ENCODE assay signal across 8 mouse cellular contexts in the genomic region with DNA sequence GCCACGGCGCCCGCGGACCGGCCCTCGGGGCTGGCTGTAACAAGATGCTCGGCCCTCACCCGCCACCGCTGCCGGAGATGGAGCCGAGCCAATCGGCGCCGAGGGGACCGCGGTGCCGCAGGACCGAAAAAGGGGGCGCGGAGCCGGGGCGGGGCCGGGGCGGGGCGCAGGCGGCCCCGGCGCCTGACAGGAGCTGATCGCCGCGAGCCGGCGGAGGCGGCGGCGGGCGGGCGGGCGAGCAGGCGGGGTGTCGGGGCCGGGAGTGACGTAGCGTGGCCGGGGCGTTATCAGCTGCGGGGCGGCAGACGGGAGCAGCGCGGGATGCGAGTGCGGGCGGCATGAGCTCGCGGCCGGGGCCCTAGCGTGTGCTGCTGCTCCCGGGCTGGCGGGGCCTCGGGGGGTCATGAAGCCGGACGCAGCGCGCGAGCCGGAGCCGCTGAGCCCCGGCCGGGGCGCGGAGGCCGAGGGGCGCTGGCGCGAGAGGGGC. TPM values are rescaled to one million over a fixed set of nuclear protein-coding genes. Genes with fewer than 3 reads are reported as not detected.
DNase-seq lines count a peak whose midpoint lies in the region; ATAC-seq lines count a peak whose summit lies in the region.

Dact1 (plus strand) TSS at position 304 of the 487 bp plus-strand sequence.

- H3K27ac ChIP-seq in hindbrain, embryonic 14.5 days: peak within 1 kb of the TSS; percentile 93

- peak within 1 kb of the TSS; percentile 96 for H3K9ac ChIP-seq in hindbrain, embryonic 14.5 days

- H3K4me3 ChIP-seq in hindbrain, embryonic 14.5 days (replicated peaks; ENCODE audit: low read length): peak within 1 kb of the TSS; percentile 97

- ATAC-seq in hindbrain, embryonic 14.5 days (ENCODE audit: low FRiP score): peak; percentile 89
- ATAC-seq in megakaryocyte, adult 5-6 weeks (ENCODE audit: poor library complexity, severe bottlenecking): peak; percentile 59; the same call in 1 of the 2 replicates

- peaks cover 20% of the 10 kb centered on the region for H3K36me3 ChIP-seq in hindbrain, embryonic 14.5 days (replicated peaks; ENCODE audit: control insufficient read depth, insufficient read depth)

- no peaks in the 10 kb centered on the region for H3K9me3 ChIP-seq in hindbrain, embryonic 14.5 days (ENCODE audit: control insufficient read depth, low read length)

- H3K27me3 ChIP-seq in hindbrain, embryonic 14.5 days (ENCODE audit: control insufficient read depth, insufficient read depth, low read length): no peaks in the 10 kb centered on the region

- H3K4me2 ChIP-seq in hindbrain, embryonic 14.5 days (replicated peaks): peak within 1 kb of the TSS; percentile 52

- 0 out of 2 replicates have a peak, but pooled peaks cover 7% of the 10 kb centered on the region for H3K4me1 ChIP-seq in hindbrain, embryonic 14.5 days (replicated peaks; ENCODE audit: control insufficient read depth, insufficient read depth, low read length)

- WGBS in hindbrain, embryonic 14.5 days: under 1% methylated on average over 62 of the region's 76 CpGs

- DNase-seq in ZHBTc4 (ENCODE audit: low read depth, low spot score) (peak; percentile 69), adipocyte (ENCODE audit: low spot score) (no peak)
- DNase-seq in cerebellum, postnatal 14 days: peak; percentile 81 to 90
- DNase-seq in gastrocnemius, adult 18-20 months (ENCODE audit: low spot score): peak; percentile 62
- peak; percentile 74 for DNase-seq in hindbrain, embryonic 14.5 days (ENCODE audit: low spot score)
- DNase-seq in left cerebral cortex, adult 8-10 months (ENCODE audit: low spot score in 2 of 2): peak; percentile 25 to 36
- peak; percentile 63 for DNase-seq in right cerebral cortex, postnatal 14 days

RNA-seq across cellular contexts. Expression of gene Dact1, which starts in this region (rescaled TPM):
- total RNA-seq in gastrocnemius, adult 18-20 months (2021): 1 to 10 TPM; 1.9 to 5.4 TPM
- polyA plus RNA-seq in hindbrain, embryonic 14.5 days (2014; fragmentation: Nextera tagmentation; extraction: Ambion mirVana): 29.8 and 33.1 TPM in 2 replicates
- total RNA-seq in left cerebral cortex, adult 8-10 months (2022): 1 to 10 TPM; 5.0 to 9.1 (median 6.6) TPM
- total RNA-seq in megakaryocyte, adult 5-6 weeks (2015): 0.09 TPM in 1 of 2 replicates, not detected in the other
- total RNA-seq in megakaryocyte, adult 5-6 weeks (2017): 0.15 TPM in 1 of 2 replicates, not detected in the other

Comparison
In these comparisons a context has a peak if more than half of its experiments do, and no peak if none do; other contexts are left out.
1. Peak in ATAC-seq in megakaryocyte, adult 5-6 weeks; RNA of the gene not detected or under 1 TPM.